ENCODE assay signal across 8 mouse cellular contexts in the genomic region with DNA sequence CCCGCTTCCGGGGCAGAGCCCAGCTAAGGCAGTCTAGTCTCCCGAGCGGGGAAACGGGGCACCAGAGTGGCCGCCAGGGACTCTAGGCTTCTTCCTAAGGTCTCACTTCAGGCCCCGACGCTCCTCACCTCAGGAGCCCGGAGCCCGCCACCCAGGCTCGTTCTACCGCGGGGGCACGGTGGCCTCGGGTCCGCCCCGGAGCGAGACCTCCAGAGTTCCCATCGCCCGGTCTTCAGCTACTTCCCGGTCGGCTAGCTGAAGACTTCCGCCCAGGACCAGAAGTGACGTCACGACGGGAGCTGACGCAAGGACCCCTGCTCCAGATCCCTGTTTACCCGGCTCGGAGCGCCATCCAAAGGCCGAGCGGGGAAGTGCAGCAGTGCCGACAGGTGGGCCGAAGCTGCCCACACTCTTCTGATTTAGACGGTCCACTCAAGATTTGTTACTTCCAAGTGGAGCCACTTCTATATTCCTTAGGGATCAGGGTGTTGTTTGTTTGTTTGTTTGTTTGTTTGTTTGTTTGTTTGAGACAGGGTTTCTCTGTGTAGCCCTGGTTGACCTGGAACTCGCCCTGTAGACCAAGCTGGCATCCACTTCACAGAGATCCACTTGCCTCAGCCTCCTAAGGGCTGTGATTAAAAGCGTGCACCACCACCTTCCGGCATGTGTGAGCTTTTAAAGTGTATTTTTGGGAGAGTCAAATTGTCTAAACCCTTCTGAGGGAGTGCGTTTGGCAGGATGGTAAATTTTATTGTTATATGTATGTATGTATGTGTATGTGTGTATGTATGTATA. TPM values are rescaled to one million over a fixed set of nuclear protein-coding genes. Genes with fewer than 3 reads are reported as not detected.
A peak's percentile ranks its signal among the peaks of the same experiment; 100 is the strongest.
DNase-seq lines count a peak whose midpoint lies in the region; ATAC-seq lines count a peak whose summit lies in the region.

Gene Becn1, minus strand, starts transcription at position 283 of the 795 bp plus-strand sequence.

- peaks cover 49% of the 10 kb centered on the region for H3K79me2 ChIP-seq in macrophage (ENCODE audit: inconsistent target)

- WGBS in hindbrain, embryonic 16.5 days, result 7% methylated on average over 39 of the region's 39 CpGs
- WGBS in macrophage (ENCODE audit: missing documents), result 8% methylated on average over 39 of the region's 39 CpGs

- H3K4me3 ChIP-seq in hindbrain, embryonic 16.5 days (ENCODE audit: low read length), result peak within 1 kb of the TSS; percentile 97
- peak within 1 kb of the TSS; percentile 100 for H3K4me3 ChIP-seq in macrophage (ENCODE audit: inconsistent target)

- no peaks in the 10 kb centered on the region; the same call in 1 of the 2 replicates for H3K27me3 ChIP-seq in hindbrain, embryonic 16.5 days (replicated peaks; ENCODE audit: control insufficient read depth, insufficient read depth, low read length)

- peak; percentile 98 for ATAC-seq in hindbrain, embryonic 16.5 days

- peaks cover 16% of the 10 kb centered on the region for H3K4me1 ChIP-seq in hindbrain, embryonic 16.5 days (ENCODE audit: control insufficient read depth, insufficient read depth, low read depth, low read length)

- peaks cover 4% of the 10 kb centered on the region; the same call in 1 of the 2 replicates for H3K36me3 ChIP-seq in hindbrain, embryonic 16.5 days (ENCODE audit: control insufficient read depth, insufficient read depth, low read length)
- H3K36me3 ChIP-seq in macrophage (ENCODE audit: inconsistent target), result peaks cover 28% of the 10 kb centered on the region

- peak; percentile 92 for DNase-seq in T-cell, adult 2 months (ENCODE audit: low spot score)
- peak; percentile 98 for DNase-seq in cerebellum, postnatal 36 days
- DNase-seq in gastrocnemius, adult 18-20 months (ENCODE audit: low spot score), result peak; percentile 96
- peak; percentile 96 to 100 for DNase-seq in left cerebral cortex, adult 18-20 months (ENCODE audit: low spot score in 2 of 2)
- DNase-seq in right cerebral cortex, adult 18-20 months, result peak; percentile 96
- DNase-seq in urinary bladder, postnatal 10 days (ENCODE audit: low spot score), result peak; percentile 97

- peak within 1 kb of the TSS; percentile 99 for H3K4me2 ChIP-seq in hindbrain, embryonic 16.5 days (ENCODE audit: low read length)

- H3K9me3 ChIP-seq in hindbrain, embryonic 16.5 days (ENCODE audit: control insufficient read depth, low read length), result no peaks in the 10 kb centered on the region

- peak within 1 kb of the TSS; percentile 90 for H3K9ac ChIP-seq in hindbrain, embryonic 16.5 days (ENCODE audit: low read depth, low read length)

- H3K27ac ChIP-seq in hindbrain, embryonic 16.5 days (ENCODE audit: low read depth, low read length), result peak within 1 kb of the TSS; percentile 80
- H3K27ac ChIP-seq in macrophage, result peak within 1 kb of the TSS; percentile 59

RNA-seq across cellular contexts. Expression of gene Becn1, which starts in this region (rescaled TPM):
- 10 to 100 TPM; 85.6 to 95.6 TPM for total RNA-seq in gastrocnemius, adult 18-20 months (2021)
- 175 and 182 TPM in 2 replicates for polyA plus RNA-seq in hindbrain, embryonic 16.5 days (2015; fragmentation: Nextera tagmentation; extraction: Ambion mirVana)
- total RNA-seq in left cerebral cortex, adult 18-20 months (2021), result 100 to 1,000 TPM; 202 to 214 TPM
- total RNA-seq in macrophage (2018; cell fraction: chromatin; rRNA removed), result 100 to 1,000 TPM; 148 to 234 (median 192) TPM
- total RNA-seq in macrophage (2018; cell fraction: cytosol; rRNA removed), result 100 to 1,000 TPM; 109 to 186 (median 126) TPM
- total RNA-seq in macrophage (2018; cell fraction: nucleus; rRNA removed), result 100 to 1,000 TPM; 123 to 187 (median 151) TPM
- polyA plus RNA-seq in macrophage (2018), result 89.3 to 112 TPM (median 98.9 TPM) in 3 replicates

Comparison
In these comparisons a context has a peak if more than half of its experiments do, and no peak if none do; other contexts are left out.
1. Peak in every context shown above with its lines: DNase-seq, ATAC-seq, H3K4me3 ChIP-seq and H3K27ac ChIP-seq.